Mouse (Mus musculus): ENCODE data around the gene Smg1. TPM values are rescaled to one million over a fixed set of nuclear protein-coding genes. Genes with fewer than 3 reads are reported as not detected.

The Smg1 gene
- total and polyA plus RNA-seq, 3 experiments, result 16.1 to 35.0 (median 29.2) TPM

- in situ Hi-C loops (cut with MboI; ENCODE audit: low pct_ligation_motif_present, low pct_unique_long_range_greater_than_20kb, low sequenced_read_pairs), result no loop called here
- dilution Hi-C loops (cut with MboI; ENCODE audit: extremely low pct_ligation_motif_present, extremely low pct_unique_long_range_greater_than_20kb, low sequenced_read_pairs), result no loop called here
- Histone ChIP-seq H3K79me2 (replicated peaks; ENCODE audit: control insufficient read depth, extremely low read depth, insufficient read depth, poor library complexity, severe bottlenecking) (no peaks in the 10 kb centered on the region), H3K27ac (ENCODE audit: insufficient read depth, low read depth) (no peak overlapping the region), H3K4me3 (replicated peaks in 1 of 3; ENCODE audit: low read depth in 2 of 3, low read length in 2 of 3, poor library complexity in 1 of 3) (no peak overlapping the region), H3K9me3 (replicated peaks; ENCODE audit: low read length) (no peaks in the 10 kb centered on the region), H3K9ac (ENCODE audit: insufficient read depth, low read depth) (no peak overlapping the region), H3K27me3 (replicated peaks) (no peaks in the 10 kb centered on the region), H3K4me1 (ENCODE audit: control insufficient read depth in 1 of 2, insufficient read depth in 2 of 2) (peaks cover 8 to 26% of the 10 kb centered on the region in 2 experiments), H3K4me2 (ENCODE audit: insufficient read depth, low read depth, poor library complexity, severe bottlenecking) (no peak overlapping the region), H3K36me3 (replicated peaks in 1 of 2; ENCODE audit: control insufficient read depth in 1 of 2, insufficient read depth in 1 of 2, low read length in 1 of 2) (no peaks in the 10 kb centered on the region)
- TF ChIP-seq MAFK (IDR thresholded peaks at IDR 0.05; ENCODE audit: insufficient replicate concordance, low read length) (no peak), SMC3 (IDR thresholded peaks at IDR 0.05; ENCODE audit: low read depth, low read length) (no peak), IRF4 (IDR thresholded peaks at IDR 0.05; ENCODE audit: low read depth, low read length) (no peak), ZKSCAN1 (IDR thresholded peaks at IDR 0.05; ENCODE audit: borderline replicate concordance, low read depth, low read length) (no peak), USF1 (IDR thresholded peaks at IDR 0.05; ENCODE audit: low read depth, low read length) (no peak), GABPA (IDR thresholded peaks at IDR 0.05; ENCODE audit: insufficient replicate concordance, low read depth, low read length) (no peak), MAX (IDR thresholded peaks at IDR 0.05; ENCODE audit: low read length) (no peak), USF2 (conservative IDR thresholded peaks at IDR 0.05; ENCODE audit: low read depth, low read length) (no peak), CTCF (conservative IDR thresholded peaks at IDR 0.05 in 1 of 2, IDR thresholded peaks at IDR 0.05 in 1 of 2; ENCODE audit: low read depth in 2 of 2, low read length in 2 of 2) (no peak), ZC3H11A (IDR thresholded peaks at IDR 0.05; ENCODE audit: low read depth, low read length) (no peak), E2F4 (IDR thresholded peaks at IDR 0.05; ENCODE audit: insufficient replicate concordance, low read depth, low read length) (no peak), HCFC1 (IDR thresholded peaks at IDR 0.05; ENCODE audit: low read depth, low read length) (no peak), KAT2A (IDR thresholded peaks at IDR 0.05; ENCODE audit: insufficient replicate concordance, low read length) (no peak), MXI1 (IDR thresholded peaks at IDR 0.05; ENCODE audit: low read depth, low read length) (no peak), UBTF (IDR thresholded peaks at IDR 0.05; ENCODE audit: low read depth, low read length) (no peak), POLR2A (IDR thresholded peaks at IDR 0.05; ENCODE audit: low read depth, low read length) (no peak), ZNF384 (IDR thresholded peaks at IDR 0.05; ENCODE audit: low read depth, low read length) (no peak), CHD2 (IDR thresholded peaks at IDR 0.05; ENCODE audit: low read length) (no peak)
- no peak for DNase-seq (ENCODE audit: extremely low read depth)
Observed at GRCm38 (mm10) chr7:118254015-118254414, 10.5 kb upstream of the Smg1 start.

GRCm38 (mm10) chr7:118252979-118253378 lies 9.5 kb upstream of the Smg1 start:
- H3K27ac ChIP-seq (ENCODE audit: insufficient read depth, low read depth), result no peak overlapping the region
- no peak overlapping the region for H3K4me2 ChIP-seq (ENCODE audit: insufficient read depth, low read depth, poor library complexity, severe bottlenecking)
- H3K4me1 ChIP-seq (ENCODE audit: control insufficient read depth in 1 of 2, insufficient read depth in 2 of 2), result peaks cover 8 to 26% of the 10 kb centered on the region in 2 experiments
- dilution Hi-C loops (cut with MboI; ENCODE audit: extremely low pct_ligation_motif_present, extremely low pct_unique_long_range_greater_than_20kb, low sequenced_read_pairs), result no loop called here
- no peaks in the 10 kb centered on the region for H3K27me3 ChIP-seq (replicated peaks)
- TF ChIP-seq MXI1 (IDR thresholded peaks at IDR 0.05; ENCODE audit: low read depth, low read length) (no peak), GABPA (IDR thresholded peaks at IDR 0.05; ENCODE audit: insufficient replicate concordance, low read depth, low read length) (no peak), POLR2AphosphoS2 (IDR thresholded peaks at IDR 0.05; ENCODE audit: low read depth, low read length) (no peak), POLR2A (IDR thresholded peaks at IDR 0.05; ENCODE audit: low read depth, low read length) (no peak), SIN3A (IDR thresholded peaks at IDR 0.05; ENCODE audit: low read length) (no peak), NELFE (IDR thresholded peaks at IDR 0.05; ENCODE audit: low read depth, low read length) (no peak), CHD2 (IDR thresholded peaks at IDR 0.05; ENCODE audit: low read length) (no peak), HCFC1 (IDR thresholded peaks at IDR 0.05; ENCODE audit: low read depth, low read length) (no peak), MYC (IDR thresholded peaks at IDR 0.05; ENCODE audit: low read depth, low read length) (no peak), JUN (IDR thresholded peaks at IDR 0.05; ENCODE audit: insufficient read depth, low read depth, low read length) (no peak), KAT2A (IDR thresholded peaks at IDR 0.05; ENCODE audit: insufficient replicate concordance, low read length) (no peak), UBTF (IDR thresholded peaks at IDR 0.05; ENCODE audit: low read depth, low read length) (no peak), USF2 (conservative IDR thresholded peaks at IDR 0.05; ENCODE audit: low read depth, low read length) (no peak), JUND (conservative IDR thresholded peaks at IDR 0.05; ENCODE audit: low read depth, low read length) (no peak), ZNF384 (IDR thresholded peaks at IDR 0.05; ENCODE audit: low read depth, low read length) (no peak), IRF4 (IDR thresholded peaks at IDR 0.05; ENCODE audit: low read depth, low read length) (no peak), ELF1 (IDR thresholded peaks at IDR 0.05; ENCODE audit: low read depth, low read length) (no peak), BHLHE40 (IDR thresholded peaks at IDR 0.05; ENCODE audit: low read depth, low read length) (no peak), PAX5 (IDR thresholded peaks at IDR 0.05; ENCODE audit: low read length) (no peak), RAD21 (IDR thresholded peaks at IDR 0.05; ENCODE audit: low read depth, low read length) (no peak)
- in situ Hi-C loops (cut with MboI; ENCODE audit: low pct_ligation_motif_present, low pct_unique_long_range_greater_than_20kb, low sequenced_read_pairs), result no loop called here
- H3K36me3 ChIP-seq (replicated peaks in 1 of 2; ENCODE audit: control insufficient read depth in 1 of 2, insufficient read depth in 1 of 2, low read length in 1 of 2), result no peaks in the 10 kb centered on the region
- H3K9me3 ChIP-seq (replicated peaks; ENCODE audit: low read length), result no peaks in the 10 kb centered on the region
- H3K4me3 ChIP-seq (replicated peaks in 1 of 3; ENCODE audit: low read depth in 2 of 3, low read length in 2 of 3, poor library complexity in 1 of 3), result no peak overlapping the region
- no peak overlapping the region for H3K9ac ChIP-seq (ENCODE audit: insufficient read depth, low read depth)
- H3K79me2 ChIP-seq (replicated peaks; ENCODE audit: control insufficient read depth, extremely low read depth, insufficient read depth, poor library complexity, severe bottlenecking), result no peaks in the 10 kb centered on the region
- no peak for DNase-seq (ENCODE audit: extremely low read depth)
